Mouse (Mus musculus): ENCODE results near the gene Cd93. TPM values are rescaled to one million over a fixed set of nuclear protein-coding genes. Genes with fewer than 3 reads are reported as not detected.

Gene Cd93
- total and polyA plus RNA-seq, 3 experiments = not detected

- Histone ChIP-seq H3K9me3 (replicated peaks; ENCODE audit: insufficient read depth, low read length) (no peaks in the 10 kb centered on the region), H3K36me3 (ENCODE audit: control insufficient read depth in 1 of 2, insufficient read depth in 2 of 2, low read length in 2 of 2) (no peaks in the 10 kb centered on the region), H3K4me1 (ENCODE audit: control insufficient read depth in 1 of 2, insufficient read depth in 2 of 2, low read length in 2 of 2) (no peaks in the 10 kb centered on the region), H3K79me2 (ENCODE audit: control insufficient read depth, insufficient read depth, low read length, poor library complexity) (no peaks in the 10 kb centered on the region), H3K4me3 (ENCODE audit: control insufficient read depth in 1 of 2, insufficient read depth in 1 of 2, low read depth in 2 of 2, low read length in 2 of 2) (no peak overlapping the region), H3K27ac (ENCODE audit: control insufficient read depth, low read depth, low read length) (no peak overlapping the region), H3K27me3 (ENCODE audit: control insufficient read depth in 1 of 2, insufficient read depth in 2 of 2, low read length in 2 of 2) (no peaks in the 10 kb centered on the region), H3K9ac (ENCODE audit: control insufficient read depth, low read depth, low read length, poor library complexity, severe bottlenecking) (no peak overlapping the region)
- DNase-seq (ENCODE audit: low read depth, low spot score) = no peak
- no peak for TF ChIP-seq POLR2A (IDR thresholded peaks at IDR 0.05; ENCODE audit: control insufficient read depth in 1 of 2, insufficient read depth in 1 of 2, low read depth in 1 of 2, low read length in 2 of 2, poor library complexity in 1 of 2)
- no peak for TF ChIP-seq TAL1 (IDR thresholded peaks at IDR 0.05; ENCODE audit: low read length)
- TF ChIP-seq GABPA (IDR thresholded peaks at IDR 0.05; ENCODE audit: low read depth, low read length) = no peak
- no peak for TF ChIP-seq POLR2AphosphoS5 (IDR thresholded peaks at IDR 0.05; ENCODE audit: borderline replicate concordance, low read depth, low read length)
- no peak for TF ChIP-seq HCFC1 (IDR thresholded peaks at IDR 0.05; ENCODE audit: low read depth, low read length)
- no peak for TF ChIP-seq GATA1 (IDR thresholded peaks at IDR 0.05; ENCODE audit: low read depth, low read length)
- no peak for TF ChIP-seq CHD2 (IDR thresholded peaks at IDR 0.05; ENCODE audit: low read length)
- TF ChIP-seq USF1 (IDR thresholded peaks at IDR 0.05; ENCODE audit: low read depth, low read length) = no peak
- no peak for TF ChIP-seq JUND (IDR thresholded peaks at IDR 0.05; ENCODE audit: low read depth, low read length)
- no peak for TF ChIP-seq NRF1 (IDR thresholded peaks at IDR 0.05; ENCODE audit: insufficient read depth, low read depth, low read length, poor library complexity, severe bottlenecking)
- TF ChIP-seq KAT2A (conservative IDR thresholded peaks at IDR 0.05; ENCODE audit: low read depth, low read length) = no peak
- no peak for TF ChIP-seq TCF12 (IDR thresholded peaks at IDR 0.05; ENCODE audit: low read depth, low read length)
Measured at GRCm38 (mm10) chr2:148439691-148440276, 3.6 kb downstream of the Cd93 start.

- TF ChIP-seq USF1 (IDR thresholded peaks at IDR 0.05; ENCODE audit: low read depth, low read length) (no peak), E2F4 (IDR thresholded peaks at IDR 0.05; ENCODE audit: borderline replicate concordance, low read depth, low read length) (no peak)
- no peak for DNase-seq (ENCODE audit: low read depth, low spot score)
- no peaks in the 10 kb centered on the region for H3K9me3 ChIP-seq (replicated peaks; ENCODE audit: insufficient read depth, low read length)
- H3K27ac ChIP-seq (ENCODE audit: control insufficient read depth, low read depth, low read length) = no peak overlapping the region
- no peaks in the 10 kb centered on the region for H3K27me3 ChIP-seq (ENCODE audit: control insufficient read depth in 1 of 2, insufficient read depth in 2 of 2, low read length in 2 of 2)
- no peaks in the 10 kb centered on the region for H3K36me3 ChIP-seq (ENCODE audit: control insufficient read depth in 1 of 2, insufficient read depth in 2 of 2, low read length in 2 of 2)
- H3K4me3 ChIP-seq (ENCODE audit: control insufficient read depth in 1 of 2, insufficient read depth in 1 of 2, low read depth in 2 of 2, low read length in 2 of 2) = no peak overlapping the region
- H3K4me1 ChIP-seq (ENCODE audit: control insufficient read depth in 1 of 2, insufficient read depth in 2 of 2, low read length in 2 of 2) = no peaks in the 10 kb centered on the region
- no peaks in the 10 kb centered on the region for H3K79me2 ChIP-seq (ENCODE audit: control insufficient read depth, insufficient read depth, low read length, poor library complexity)
- H3K9ac ChIP-seq (ENCODE audit: control insufficient read depth, low read depth, low read length, poor library complexity, severe bottlenecking) = no peak overlapping the region
Measured at GRCm38 (mm10) chr2:148436285-148436684, 7.1 kb downstream of the Cd93 start.

- Histone ChIP-seq H3K79me2 (ENCODE audit: control insufficient read depth, insufficient read depth, low read length, poor library complexity) (no peaks in the 10 kb centered on the region), H3K4me3 (ENCODE audit: control insufficient read depth in 1 of 2, insufficient read depth in 1 of 2, low read depth in 2 of 2, low read length in 2 of 2) (no peak overlapping the region), H3K27ac (ENCODE audit: control insufficient read depth, low read depth, low read length) (no peak overlapping the region), H3K36me3 (ENCODE audit: control insufficient read depth in 1 of 2, insufficient read depth in 2 of 2, low read length in 2 of 2) (no peaks in the 10 kb centered on the region), H3K27me3 (ENCODE audit: control insufficient read depth in 1 of 2, insufficient read depth in 2 of 2, low read length in 2 of 2) (no peaks in the 10 kb centered on the region), H3K9ac (ENCODE audit: control insufficient read depth, low read depth, low read length, poor library complexity, severe bottlenecking) (no peak overlapping the region), H3K4me1 (ENCODE audit: control insufficient read depth in 1 of 2, insufficient read depth in 2 of 2, low read length in 2 of 2) (no peaks in the 10 kb centered on the region), H3K9me3 (replicated peaks; ENCODE audit: insufficient read depth, low read length) (no peaks in the 10 kb centered on the region)
- TF ChIP-seq RCOR1 (IDR thresholded peaks at IDR 0.05; ENCODE audit: low read depth, low read length) (no peak), UBTF (IDR thresholded peaks at IDR 0.05; ENCODE audit: borderline replicate concordance, insufficient read depth, low read depth, low read length) (no peak), POLR2A (IDR thresholded peaks at IDR 0.05; ENCODE audit: control insufficient read depth in 1 of 2, insufficient read depth in 1 of 2, low read depth in 1 of 2, low read length in 2 of 2, poor library complexity in 1 of 2) (no peak), MXI1 (IDR thresholded peaks at IDR 0.05; ENCODE audit: low read depth, low read length) (no peak), NRF1 (IDR thresholded peaks at IDR 0.05; ENCODE audit: insufficient read depth, low read depth, low read length, poor library complexity, severe bottlenecking) (no peak), TAL1 (IDR thresholded peaks at IDR 0.05; ENCODE audit: low read length) (no peak), ZMIZ1 (IDR thresholded peaks at IDR 0.05; ENCODE audit: low read depth, low read length) (no peak), GATA1 (IDR thresholded peaks at IDR 0.05; ENCODE audit: low read depth, low read length) (no peak), POLR2AphosphoS5 (IDR thresholded peaks at IDR 0.05; ENCODE audit: borderline replicate concordance, low read depth, low read length) (no peak), MYB (IDR thresholded peaks at IDR 0.05; ENCODE audit: low read depth, low read length) (no peak), ZC3H11A (IDR thresholded peaks at IDR 0.05; ENCODE audit: low read depth, low read length) (no peak), ETS1 (IDR thresholded peaks at IDR 0.05; ENCODE audit: low read depth, low read length) (no peak)
- DNase-seq (ENCODE audit: low read depth, low spot score) = no peak
Measured at GRCm38 (mm10) chr2:148432346-148432745, 11.0 kb downstream of the Cd93 start.
